Mouse (Mus musculus) spleen, adult 2 months (tissue): ENCODE measurements at regions not wholly inside any gene's neighbourhood (a gene's known extent, or its start where the extent isn't known, plus 50 kb on each side); places are given as distances from the start of the nearest gene placed in this dataset.

ENCODE experiments used
- DNase-seq, 2 experiments: peaks; one replicate each; pipeline versions ENCODE4 v3.0.0 to v3.0.0-alpha.2; 2012 to 2021; ENCODE audit warnings: low spot score in 2 of 2, low read depth in 1 of 2
- H3K27ac ChIP-seq: fragments of 200-500 bp; 2 replicates; pipeline ENCODE4 v1.5.1; 2012; ENCODE audit warnings: low read length, inconsistent platforms; ENCODE audit not compliant: insufficient read depth
- H3K27me3 ChIP-seq: fragments of 200-500 bp; 2 replicates; pipeline ENCODE4 v1.6.1; 2012; ENCODE audit warnings: mild to moderate bottlenecking, moderate library complexity, low read length, inconsistent platforms; ENCODE audit not compliant: control insufficient read depth, insufficient read depth
- H3K36me3 ChIP-seq: fragments of 200-500 bp; 2 replicates; pipeline ENCODE4 v1.6.1; 2012; ENCODE audit warnings: mild to moderate bottlenecking, low read length, inconsistent platforms; ENCODE audit not compliant: control insufficient read depth, insufficient read depth
- H3K4me1 ChIP-seq: fragments of 200-500 bp; 2 replicates; pipeline ENCODE4 v1.6.1; 2011; ENCODE audit warnings: inconsistent platforms; ENCODE audit not compliant: control insufficient read depth, insufficient read depth, insufficient read length
- H3K4me3 ChIP-seq: fragments of 200-500 bp; 2 replicates; pipeline ENCODE4 v1.5.1; 2011; ENCODE audit warnings: mild to moderate bottlenecking, inconsistent platforms; ENCODE audit not compliant: insufficient read depth, insufficient read length; ENCODE audit errors: extremely low read depth
- CTCF ChIP-seq: fragments of 200-500 bp; IDR thresholded peaks from 2 replicates; pipeline ENCODE4 v1.5.1; 2011; ENCODE audit warnings: mild to moderate bottlenecking, inconsistent platforms; ENCODE audit not compliant: insufficient read depth, insufficient read length, insufficient replicate concordance; ENCODE audit errors: extremely low read depth
- POLR2A ChIP-seq: fragments of 200-500 bp; IDR thresholded peaks from 2 replicates; pipeline ENCODE4 v1.6.1; 2011; ENCODE audit warnings: low read depth, low read length, inconsistent platforms
- WGBS: fragments of 180-500 bp; shearing (Covaris S2); methylation state at CpG from one replicate; pipeline ENCODE4 v1.1.7; 2018; 5-methylcytosine and 5-hydroxymethylcytosine counted together

DNA sequence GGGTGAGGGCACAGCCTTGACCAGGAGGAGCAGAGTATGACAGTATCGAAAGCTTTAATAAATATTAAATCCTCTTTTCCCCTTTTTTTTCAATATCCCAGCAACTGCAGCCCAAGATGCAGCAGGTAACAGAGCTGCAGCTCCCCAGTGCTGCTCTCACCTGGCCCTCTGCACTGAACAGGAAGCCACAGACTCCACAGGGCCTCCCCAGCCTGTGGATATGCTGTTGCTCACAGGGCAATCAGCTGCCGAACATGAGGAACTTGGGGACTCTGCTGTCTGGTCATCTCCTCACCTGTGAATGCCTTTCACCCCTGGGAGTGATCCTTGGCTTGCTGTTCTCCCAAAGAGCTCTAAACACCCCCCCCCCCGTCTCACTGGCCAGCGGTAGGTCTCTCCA is 503.4 kb upstream of the Gm10131 start:
- no peak for TF ChIP-seq CTCF
- TF ChIP-seq POLR2A: no peak
- no peaks in the 10 kb centered on the region for H3K36me3 ChIP-seq
- WGBS: 59% methylated on average over 4 of the region's 4 CpGs
- no peak overlapping the region for H3K4me3 ChIP-seq
- H3K4me1 ChIP-seq: no peaks in the 10 kb centered on the region
- no peak overlapping the region for H3K27ac ChIP-seq
- H3K27me3 ChIP-seq: no peaks in the 10 kb centered on the region
- DNase-seq: no peak

DNA sequence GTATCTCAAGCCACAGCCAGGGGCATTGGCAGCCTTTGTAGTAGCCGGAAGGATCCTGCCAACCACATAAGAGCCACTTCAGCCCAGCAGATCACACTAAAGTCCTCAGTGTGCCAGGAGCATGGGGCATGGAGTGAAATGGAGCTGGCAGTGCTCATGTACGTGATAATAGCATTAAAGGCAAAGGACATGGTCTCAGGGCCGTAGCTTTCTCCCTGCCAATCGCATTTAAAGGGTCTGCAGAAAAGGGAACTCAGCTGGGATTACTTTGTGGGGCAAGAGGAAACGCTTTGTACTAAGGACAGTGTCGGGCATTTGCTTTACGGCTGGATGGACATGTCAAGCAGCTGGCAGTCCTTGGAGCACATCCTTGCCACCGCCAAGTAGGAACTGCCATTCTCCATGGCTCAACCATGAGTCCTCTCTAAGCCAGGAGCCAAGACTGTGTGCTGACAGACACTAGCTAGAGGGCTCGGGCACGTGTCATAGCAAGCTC is 502.5 kb upstream of the Gm10131 start:
- 41% methylated on average over 10 of the region's 10 CpGs for WGBS
- no peak overlapping the region for H3K4me3 ChIP-seq
- no peaks in the 10 kb centered on the region for H3K4me1 ChIP-seq
- H3K36me3 ChIP-seq: no peaks in the 10 kb centered on the region
- no peak overlapping the region for H3K27ac ChIP-seq
- H3K27me3 ChIP-seq: no peaks in the 10 kb centered on the region
- DNase-seq: no peak
- no peak for TF ChIP-seq CTCF
- TF ChIP-seq POLR2A: no peak

DNA sequence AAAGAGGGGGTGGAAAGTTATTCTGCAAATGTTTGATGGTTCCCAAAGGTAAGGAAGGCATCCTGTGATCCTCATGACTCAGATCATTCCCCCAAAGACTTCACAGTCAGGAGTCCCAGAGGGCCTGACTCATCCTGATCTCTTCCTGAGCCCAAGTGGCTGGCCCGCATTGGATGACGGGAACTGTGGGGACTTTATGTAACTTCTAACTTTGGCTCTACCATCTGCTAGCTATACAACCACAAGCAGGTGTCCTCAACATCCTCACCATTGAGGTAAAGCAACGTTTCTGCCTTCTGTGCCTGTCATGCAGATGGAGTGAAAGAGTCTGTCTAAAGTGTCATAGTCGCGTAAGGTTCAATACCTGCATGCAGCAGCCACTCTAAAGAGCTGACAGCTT is 501.6 kb upstream of the Gm10131 start:
- H3K36me3 ChIP-seq: no peaks in the 10 kb centered on the region
- TF ChIP-seq CTCF: no peak
- no peak for TF ChIP-seq POLR2A
- no peaks in the 10 kb centered on the region for H3K27me3 ChIP-seq
- no peak for DNase-seq
- no peaks in the 10 kb centered on the region for H3K4me1 ChIP-seq
- no peak overlapping the region for H3K27ac ChIP-seq
- 38% methylated on average over 5 of the region's 5 CpGs for WGBS
- H3K4me3 ChIP-seq: no peak overlapping the region

DNA sequence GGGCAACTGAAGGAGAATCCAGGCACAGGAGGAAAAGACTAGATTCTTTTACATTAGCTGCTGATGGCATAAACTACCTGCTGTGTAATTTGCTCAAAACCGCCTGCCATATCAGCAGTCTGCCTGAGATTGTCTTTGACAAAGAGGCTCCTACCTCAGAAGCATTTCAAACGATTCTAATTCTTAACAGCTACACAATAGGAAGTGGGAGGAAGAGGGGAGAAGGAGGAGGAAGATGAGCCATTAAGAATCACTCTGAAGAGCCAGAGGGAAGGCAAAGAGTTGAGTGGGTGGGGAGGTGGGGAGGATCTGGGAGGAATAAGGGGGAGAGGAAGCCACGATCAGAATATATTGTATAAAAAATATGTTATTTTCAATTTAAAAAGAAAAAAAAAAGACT is 500.9 kb upstream of the Gm10131 start:
- WGBS: 66% methylated on average over 3 of the region's 3 CpGs

DNA sequence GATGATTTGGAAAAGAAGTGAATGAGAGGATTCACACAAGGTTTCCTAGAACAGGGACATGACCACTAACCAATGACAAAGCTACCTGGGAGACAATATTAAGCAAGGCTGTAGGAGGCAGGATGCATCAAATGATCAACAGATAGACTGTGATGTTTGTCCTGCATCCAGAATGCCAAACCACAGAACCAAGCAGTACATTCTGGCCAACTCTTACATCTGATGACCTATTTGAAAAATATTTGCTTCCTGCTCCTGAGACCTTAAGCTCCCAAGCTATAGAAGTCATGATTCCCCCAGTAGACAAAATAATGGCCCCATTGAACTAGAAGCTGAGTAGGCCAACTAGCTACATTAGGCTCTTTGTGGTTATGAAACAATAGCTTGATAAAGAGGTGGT is 498.6 kb upstream of the Gm10131 start:
- H3K27ac ChIP-seq: no peak overlapping the region
- H3K4me1 ChIP-seq: no peaks in the 10 kb centered on the region
- DNase-seq: no peak
- H3K4me3 ChIP-seq: no peak overlapping the region
- no peaks in the 10 kb centered on the region for H3K27me3 ChIP-seq
- TF ChIP-seq CTCF (no peak), POLR2A (no peak)
- H3K36me3 ChIP-seq: no peaks in the 10 kb centered on the region

More for the DNA sequence above, 500.9 kb upstream of the Gm10131 start:
- TF ChIP-seq CTCF: no peak
- Histone ChIP-seq H3K4me3 (no peak overlapping the region), H3K36me3 (no peaks in the 10 kb centered on the region), H3K27ac (no peak overlapping the region), H3K27me3 (no peaks in the 10 kb centered on the region), H3K4me1 (no peaks in the 10 kb centered on the region)
- no peak for DNase-seq

DNA sequence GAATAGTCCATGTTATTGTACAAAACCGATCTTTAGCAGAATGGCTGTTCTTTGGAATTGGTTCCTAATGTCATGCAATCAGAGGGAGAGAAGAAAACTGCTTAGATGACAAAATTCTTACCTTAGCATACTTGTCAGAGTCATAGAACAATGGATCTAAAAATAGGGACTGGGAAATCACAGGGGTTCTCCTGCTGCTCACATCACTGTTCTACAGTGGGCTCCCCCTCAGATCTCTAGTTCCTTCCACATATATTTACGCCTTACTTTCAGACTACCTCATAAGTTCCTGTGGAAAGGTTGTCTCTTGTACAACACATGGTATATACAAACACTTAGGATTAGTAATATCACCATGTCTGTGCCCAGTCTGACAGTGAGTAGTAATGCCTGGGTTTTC is 495.9 kb upstream of the Gm10131 start:
- Histone ChIP-seq H3K27me3 (no peaks in the 10 kb centered on the region), H3K27ac (no peak overlapping the region), H3K4me1 (no peaks in the 10 kb centered on the region), H3K4me3 (no peak overlapping the region), H3K36me3 (no peaks in the 10 kb centered on the region)
- 86% methylated on average over 2 of the region's 2 CpGs for WGBS
- no peak for DNase-seq
- no peak for TF ChIP-seq CTCF
- TF ChIP-seq POLR2A: no peak

DNA sequence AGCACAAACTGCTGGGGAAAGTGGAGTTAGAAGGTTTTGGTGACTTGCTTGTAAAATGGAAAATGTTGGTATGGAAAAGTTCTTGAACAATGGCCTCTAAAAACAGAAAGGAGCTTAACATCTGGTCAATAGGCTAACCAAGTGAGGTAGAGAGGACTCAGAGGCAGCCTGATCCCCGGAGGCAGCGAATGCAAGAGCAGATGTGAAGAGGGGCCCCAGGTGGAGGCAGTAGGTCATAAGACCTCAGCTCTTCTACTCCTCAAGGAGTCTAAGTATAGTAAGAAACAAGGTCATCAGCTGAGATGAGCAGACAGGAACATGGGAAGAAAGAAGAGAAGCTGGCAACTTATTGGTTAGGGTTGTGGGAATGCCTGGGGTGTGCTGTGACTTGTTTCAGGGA is 493.5 kb upstream of the Gm10131 start:
- Histone ChIP-seq H3K4me1 (no peaks in the 10 kb centered on the region), H3K27ac (no peak overlapping the region), H3K36me3 (no peaks in the 10 kb centered on the region), H3K27me3 (no peaks in the 10 kb centered on the region), H3K4me3 (no peak overlapping the region)
- WGBS: 44% methylated on average over 2 of the region's 2 CpGs
- DNase-seq: no peak
- no peak for TF ChIP-seq CTCF
- TF ChIP-seq POLR2A: no peak

DNA sequence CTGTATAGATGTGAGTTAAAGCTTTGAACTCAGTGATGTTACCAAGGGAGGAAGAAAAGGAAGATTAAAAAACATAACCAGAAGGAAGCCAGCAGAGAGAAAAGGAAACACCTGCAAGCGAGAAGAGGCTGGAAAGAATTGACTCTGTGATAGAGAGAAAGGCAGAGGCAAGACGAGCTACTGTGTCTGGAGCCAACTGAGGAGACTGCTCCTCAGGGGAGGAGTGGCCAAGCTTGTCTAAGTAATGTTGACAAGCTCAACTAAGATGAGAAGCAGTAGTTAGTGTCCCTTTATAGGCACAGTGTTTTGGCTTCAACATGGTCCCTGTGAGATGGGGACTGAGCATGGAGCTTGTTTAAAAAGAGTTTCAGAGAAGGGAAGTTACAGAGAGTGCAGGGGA is 493.0 kb upstream of the Gm10131 start:
- no peak for DNase-seq
- Histone ChIP-seq H3K36me3 (no peaks in the 10 kb centered on the region), H3K27me3 (no peaks in the 10 kb centered on the region), H3K27ac (no peak overlapping the region), H3K4me1 (no peaks in the 10 kb centered on the region), H3K4me3 (no peak overlapping the region)
- TF ChIP-seq POLR2A: no peak
- TF ChIP-seq CTCF: no peak
- WGBS: 21% methylated on average over 2 of the region's 2 CpGs
